Mouse (Mus musculus): ENCODE results near the gene Pygm.

Pygm gene

GRCm38 (mm10) chr19:6427653-6428434 lies 43.6 kb downstream of the Pygm start:
- DNase-seq (ENCODE audit: low read depth in 1 of 2, low spot score in 2 of 2) = no peak

GRCm38 (mm10) chr19:6428501-6429200 lies 44.5 kb downstream of the Pygm start:
- DNase-seq (ENCODE audit: low read depth in 1 of 2, low spot score in 2 of 2) = no peak

GRCm38 (mm10) chr19:6443016-6443415 lies 58.8 kb downstream of the Pygm start:
- no peak for DNase-seq (ENCODE audit: low read depth in 1 of 2, low spot score in 2 of 2)

- DNase-seq (ENCODE audit: low read depth in 1 of 2, low spot score in 2 of 2) = no peak
Observed at GRCm38 (mm10) chr19:6445761-6446423, 61.7 kb downstream of the Pygm start.

- no peak for DNase-seq (ENCODE audit: low read depth in 1 of 2, low spot score in 2 of 2)
Observed at GRCm38 (mm10) chr19:6446736-6447437, 62.7 kb downstream of the Pygm start.
